Mouse (Mus musculus) small intestine, adult 2 months (tissue): ENCODE measurements at regions not wholly inside any gene's neighbourhood (a gene's known extent, or its start where the extent isn't known, plus 50 kb on each side); places are given as distances from the start of the nearest gene placed in this dataset.

Experiments used
- CTCF ChIP-seq: fragments of 200-500 bp; IDR thresholded peaks from 2 replicates; pipeline ENCODE4 v1.5.1; 2012; ENCODE audit warnings: low read depth, mild to moderate bottlenecking, control low read depth, inconsistent platforms, low read length, moderate library complexity, mixed read lengths; ENCODE audit not compliant: insufficient replicate concordance, insufficient read length; ENCODE audit errors: extremely low read depth
- POLR2A ChIP-seq: fragments of 200-500 bp; IDR thresholded peaks from 2 replicates; pipeline ENCODE4 v1.6.1; 2012; ENCODE audit warnings: low read depth, mild to moderate bottlenecking, control low read depth, inconsistent platforms, low read length, moderate library complexity

GRCm38 (mm10) chr4:29152134-29152867 is 339.4 kb downstream of the Epha7 start:
- TF ChIP-seq CTCF (no peak), POLR2A (no peak)
